Mouse (Mus musculus) frontal cortex, postnatal 10 days (tissue): Measurements from ENCODE around the gene Gm20683.

Source experiments
- DNase-seq, 2 experiments: peaks; one replicate each; pipeline ENCODE4 v3.0.0; 2022; ENCODE audit warnings: low spot score in 2 of 2, mixed read lengths in 1 of 2

Gm20683 gene

DNA sequence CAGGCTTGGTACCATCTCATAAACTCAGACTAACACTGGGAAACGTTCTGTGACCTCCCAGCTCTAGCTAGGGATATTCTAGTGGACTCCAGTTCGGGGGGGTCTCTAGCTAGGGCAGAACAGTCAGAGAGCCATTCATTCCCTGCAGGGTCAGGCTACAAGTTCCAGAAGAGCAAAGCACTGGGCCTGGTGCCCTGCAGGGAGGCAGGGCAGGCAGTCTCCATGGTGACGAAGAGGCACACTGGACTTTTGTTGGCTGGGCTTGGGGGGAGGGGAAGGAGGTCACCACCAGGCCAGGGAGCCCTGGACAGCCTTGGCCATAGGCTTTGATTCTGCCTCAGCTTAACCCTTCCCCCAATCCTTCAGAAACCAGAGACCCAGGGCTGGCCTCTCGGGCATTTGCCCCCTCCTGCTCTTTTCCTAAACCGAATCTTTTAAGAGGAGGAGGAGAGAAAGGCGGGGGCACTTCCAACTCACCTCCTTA is 45.9 kb downstream of the Gm20683 start, which contains the start of gene AC134908.4:
Gene AC134908.4 (minus strand): TSS at position 51 of the 484 bp plus-strand sequence.
- peak; percentile 61 to 74 for DNase-seq

DNA sequence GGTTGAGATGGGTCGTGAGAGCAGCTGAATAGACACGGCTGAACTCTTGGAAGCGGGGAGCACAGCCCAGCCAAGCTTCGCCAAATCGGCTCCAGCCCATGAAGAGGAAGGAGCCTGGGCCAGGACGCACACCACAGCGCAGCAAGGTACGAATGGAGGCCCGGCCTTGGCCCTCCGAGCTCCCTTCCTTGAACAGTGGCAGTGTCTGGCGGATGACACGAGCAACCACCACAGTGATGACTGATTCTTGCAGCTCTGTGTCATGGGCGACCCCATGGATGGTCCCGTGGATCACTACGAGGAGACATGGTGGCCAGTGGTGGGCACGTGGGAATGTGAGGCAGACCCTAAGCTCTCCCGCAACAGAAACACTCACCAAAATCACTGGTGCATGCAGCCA is 46.6 kb downstream of the Gm20683 start:
- DNase-seq, result no peak

DNA sequence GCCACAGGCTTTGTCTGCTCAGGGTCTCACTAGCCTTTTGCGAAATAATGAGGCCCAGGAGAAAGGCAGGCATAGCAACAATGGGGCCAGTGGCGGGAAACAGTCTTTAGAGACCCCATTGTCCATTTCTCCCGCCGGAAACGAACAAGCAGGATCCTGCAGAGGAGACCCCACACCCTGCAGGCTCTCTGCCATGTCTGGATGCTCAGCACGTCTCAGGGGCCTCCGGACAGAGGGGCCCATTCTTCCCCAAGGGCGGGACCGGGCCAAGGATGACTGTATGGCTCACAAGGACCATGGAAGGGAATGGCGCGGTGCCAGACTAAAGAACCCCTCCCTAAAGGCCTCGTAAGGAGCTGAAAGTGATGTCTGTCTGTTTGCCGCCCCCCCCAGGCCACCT is 47.4 kb downstream of the Gm20683 start:
- DNase-seq, result no peak

DNA sequence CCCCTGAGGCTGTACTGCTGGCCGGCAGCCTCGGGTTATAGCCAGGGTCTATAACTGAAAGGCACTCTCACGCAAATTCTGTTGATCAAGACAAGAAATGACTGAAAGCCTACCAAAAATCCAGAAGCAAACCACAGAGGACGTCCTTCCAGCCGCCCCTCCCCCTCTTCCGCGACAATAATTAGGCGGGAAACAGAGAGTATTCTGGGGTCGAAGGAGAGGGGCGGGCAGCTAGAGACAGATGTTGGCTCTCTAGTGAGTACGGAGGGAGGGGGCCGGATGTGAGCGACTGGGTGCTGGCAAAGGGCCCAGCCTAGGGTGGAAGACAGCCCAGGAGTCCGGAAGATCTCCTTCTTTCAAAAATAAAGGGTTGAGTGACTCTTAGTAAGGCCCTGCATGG is 48.9 kb downstream of the Gm20683 start, which contains the start of gene Fam173a:
Gene Fam173a (minus strand): TSS at position 287 of the 400 bp plus-strand sequence.
- DNase-seq, result peak; percentile 76 to 79

DNA sequence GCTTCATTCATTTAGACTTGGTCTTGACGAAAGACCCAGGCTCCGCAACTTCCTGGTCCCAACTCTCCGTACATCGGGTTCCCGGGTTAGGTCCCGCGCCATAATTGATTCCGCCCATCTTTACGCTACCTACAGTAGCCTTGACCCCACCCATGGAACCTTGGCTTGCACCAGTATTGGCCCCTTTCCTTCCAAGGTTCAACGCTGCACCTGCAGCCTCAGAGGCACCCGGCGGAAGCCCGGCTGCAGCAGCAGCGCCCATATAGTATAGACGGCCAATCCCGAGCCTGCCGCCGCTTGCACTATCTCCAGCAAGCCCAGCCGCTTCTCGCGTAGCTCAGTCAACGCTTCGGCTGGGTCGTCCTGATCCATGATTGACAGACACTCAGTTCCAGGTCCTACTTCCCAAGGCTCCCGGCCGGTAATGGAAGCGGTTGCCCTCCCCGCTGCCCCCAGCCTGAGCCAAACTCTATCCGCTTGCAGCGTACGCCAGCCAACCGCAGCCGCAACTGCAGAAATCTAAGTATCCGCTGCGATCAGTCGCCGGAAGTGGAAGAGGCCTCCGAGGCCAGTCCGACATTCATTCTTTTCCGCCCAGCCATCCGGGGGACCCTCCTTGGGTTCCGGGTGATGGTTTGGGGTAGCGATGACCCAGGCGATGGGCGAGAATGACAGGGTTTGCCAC is 49.6 kb downstream of the Gm20683 start:
- DNase-seq, result peak; percentile 72 to 83

DNA sequence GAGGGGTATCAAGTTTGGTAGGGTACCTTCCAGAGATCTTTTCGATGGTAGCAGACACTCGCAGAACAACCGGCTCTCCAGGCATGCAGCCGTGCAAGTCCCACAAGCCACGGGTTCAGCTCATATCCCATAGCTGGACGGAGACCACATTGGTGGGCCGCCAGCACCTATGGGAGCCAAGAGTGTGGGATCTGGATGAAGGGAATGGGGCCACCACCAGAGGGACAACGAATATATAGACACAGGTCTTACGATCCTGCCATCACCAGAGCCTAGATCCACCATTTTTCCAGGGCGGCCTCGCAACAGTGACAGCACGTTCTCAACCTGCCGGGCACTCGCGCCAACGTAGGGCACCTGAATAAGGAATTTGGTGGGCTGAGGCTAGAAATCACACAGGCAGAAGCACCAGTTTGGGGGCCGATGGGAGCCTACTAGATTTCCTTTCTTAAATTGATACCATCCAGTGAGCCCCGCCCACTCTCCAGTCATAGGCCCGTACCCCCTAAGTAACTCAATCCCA is 50.2 kb downstream of the Gm20683 start:
- no peak for DNase-seq

DNA sequence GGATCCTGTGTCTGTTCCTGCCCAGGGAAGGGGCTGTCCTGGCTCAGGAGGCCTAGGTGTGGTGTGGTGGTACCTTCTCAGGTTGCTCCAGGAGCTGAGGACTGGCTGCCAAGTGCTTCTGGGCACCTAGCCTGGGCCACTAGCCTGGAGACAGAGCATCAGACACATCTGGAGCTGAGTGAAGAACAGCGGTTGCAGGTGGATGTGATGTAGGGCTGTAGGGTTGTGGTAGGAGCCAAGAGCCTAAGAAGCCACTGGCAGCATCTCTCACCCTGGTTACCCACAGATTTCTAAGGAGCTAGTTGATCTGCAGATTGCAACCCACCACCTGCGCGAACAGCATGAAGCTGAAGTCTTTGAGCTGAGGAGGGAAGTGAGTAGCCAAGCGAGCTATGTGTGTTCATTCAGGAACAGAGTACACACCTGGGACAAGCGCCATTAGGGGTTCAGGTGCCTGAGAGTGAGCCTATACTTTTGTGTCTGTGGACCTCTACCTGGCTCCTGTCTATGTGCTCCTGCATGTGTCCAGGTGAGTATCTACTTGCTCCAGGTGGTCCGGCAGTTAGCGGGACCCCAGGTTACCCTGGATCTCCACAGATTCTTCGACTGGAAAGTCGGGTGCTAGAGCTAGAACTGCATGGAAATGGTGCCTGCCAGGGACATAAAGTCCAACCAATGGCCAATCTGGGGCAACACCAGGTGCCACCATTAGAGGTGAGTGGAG is 54.6 kb downstream of the Gm20683 start:
- DNase-seq, result no peak

- DNase-seq, result no peak
Observed at GRCm38 (mm10) chr17:25786280-25786679, 55.3 kb downstream of the Gm20683 start, which contains the start of gene Ccdc78. Gene Ccdc78 (plus strand): TSS chr17:25786580.

DNA sequence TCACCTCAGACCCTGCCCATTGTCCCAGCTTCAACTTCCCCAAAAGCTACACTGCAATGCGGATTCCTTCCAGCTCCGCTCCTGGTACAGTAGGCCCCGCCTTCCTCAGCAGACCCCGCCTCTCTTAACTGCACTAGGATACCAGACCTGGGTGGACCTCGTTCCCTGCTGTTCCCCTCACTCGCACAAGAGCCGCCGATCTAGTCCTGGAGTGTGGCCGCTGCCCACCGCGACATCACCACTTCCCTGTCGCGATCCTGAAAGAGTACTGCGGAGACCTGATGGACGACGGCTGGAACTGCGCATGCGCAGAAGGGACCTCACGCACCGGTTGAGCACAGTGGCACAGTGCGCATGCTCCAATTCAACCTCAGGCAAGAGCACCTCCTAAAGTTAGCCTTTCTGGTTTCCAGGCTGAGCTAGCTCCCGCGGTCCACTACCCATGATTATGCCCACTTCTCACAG is 56.2 kb downstream of the Gm20683 start, which contains the start of gene Haghl:
Gene Haghl (minus strand): TSS at position 393 of the 465 bp plus-strand sequence.
- peak; percentile 90 to 95 for DNase-seq
